Mouse (Mus musculus): Measurements from ENCODE around the gene Gm13090.

- TF ChIP-seq CTCF (IDR thresholded peaks at IDR 0.05; ENCODE audit: extremely low read depth, insufficient read depth, insufficient read length, insufficient replicate concordance) (no peak), POLR2A (IDR thresholded peaks at IDR 0.05; ENCODE audit: low read depth, low read length) (peak; percentile 51)
Measured at GRCm38 (mm10) chr4:151057347-151058321, 31.7 kb upstream of the Gm13090 start, which contains the start of gene Vamp3.
